Mouse (Mus musculus) neural tube, embryonic 15.5 days (tissue): Measurements from ENCODE around the gene 4932415D10Rik. TPM values are rescaled to one million over a fixed set of nuclear protein-coding genes. Genes with fewer than 3 reads are reported as not detected.

Experiments used
- ATAC-seq: fragments of 200-750 bp; cut with Nextera tagmentation; 2 replicates; pipeline ENCODE4 v1.8.0; 2017; ENCODE audit warnings: mild to moderate bottlenecking, moderate TSS enrichment, moderate library complexity; ENCODE audit not compliant: low FRiP score
- H3K27ac ChIP-seq: fragments of 300-500 bp; sonication (generic); replicated peaks from 2 replicates; pipeline ENCODE4 v1.5.1; 2015; ENCODE audit warnings: mild to moderate bottlenecking, inconsistent platforms
- H3K27me3 ChIP-seq: fragments of 300-500 bp; sonication (generic); replicated peaks from 2 replicates; pipeline ENCODE4 v1.6.1; 2015; ENCODE audit warnings: inconsistent platforms
- H3K36me3 ChIP-seq: fragments of 300-500 bp; sonication (generic); 2 replicates; pipeline ENCODE4 v1.6.1; 2015; ENCODE audit warnings: inconsistent platforms
- H3K4me1 ChIP-seq: fragments of 300-500 bp; sonication (generic); 2 replicates; pipeline ENCODE4 v1.6.1; 2015; ENCODE audit warnings: inconsistent platforms
- H3K4me2 ChIP-seq: fragments of 300-500 bp; sonication (generic); 2 replicates; pipeline ENCODE4 v1.6.1; 2015; ENCODE audit warnings: inconsistent platforms, mild to moderate bottlenecking, moderate library complexity
- H3K4me3 ChIP-seq: fragments of 300-500 bp; sonication (generic); replicated peaks from 2 replicates; pipeline ENCODE4 v1.5.1; 2015; ENCODE audit warnings: mild to moderate bottlenecking, inconsistent platforms
- H3K9ac ChIP-seq: fragments of 300-500 bp; sonication (generic); replicated peaks from 2 replicates; pipeline ENCODE4 v1.6.1; 2015; ENCODE audit warnings: mild to moderate bottlenecking, inconsistent platforms
- H3K9me3 ChIP-seq: fragments of 300-500 bp; sonication (generic); replicated peaks from 2 replicates; pipeline ENCODE4 v1.6.1; 2016; ENCODE audit warnings: inconsistent platforms
- WGBS: fragments of 180-500 bp; shearing (Covaris S2); methylation state at CpG from one replicate; pipeline ENCODE4 v1.1.7; 2015; ENCODE audit warnings: mixed read lengths; 5-methylcytosine and 5-hydroxymethylcytosine counted together
- polyA plus RNA-seq: library from polyadenylated mRNA; unstranded; fragments of >200 nt; fragmentation: Nextera tagmentation; extraction: Ambion mirVana; gene quantifications from 2 replicates; pipeline ENCODE4 v1.2.1, GENCODE M21; 2015

4932415D10Rik gene
- polyA plus RNA-seq = not detected in 2 replicates

- 94% methylated on average over 1 of the region's 1 CpGs for WGBS
- no peaks in the 10 kb centered on the region for H3K4me1 ChIP-seq
- H3K4me3 ChIP-seq = no peak within 1 kb of the TSS
- no peak within 1 kb of the TSS for H3K9ac ChIP-seq
- no peak within 1 kb of the TSS for H3K4me2 ChIP-seq
- H3K36me3 ChIP-seq = no peaks in the 10 kb centered on the region
- ATAC-seq = no peak
- no peaks in the 10 kb centered on the region for H3K9me3 ChIP-seq
- H3K27ac ChIP-seq = no peak within 1 kb of the TSS
- H3K27me3 ChIP-seq = no peaks in the 10 kb centered on the region
These were observed at the start of gene 4932415D10Rik for GRCm38 (mm10) chr10:82316482-82316881. TSS of gene 4932415D10Rik (minus strand) at chr10:82316582.

- no peak overlapping the region for H3K4me2 ChIP-seq
- H3K36me3 ChIP-seq = peaks cover 35% of the 10 kb centered on the region
- H3K27me3 ChIP-seq = no peaks in the 10 kb centered on the region
- no peak overlapping the region for H3K27ac ChIP-seq
- WGBS = 93% methylated on average over 9 of the region's 9 CpGs
- no peak overlapping the region for H3K4me3 ChIP-seq
- H3K4me1 ChIP-seq = no peaks in the 10 kb centered on the region
- no peak for ATAC-seq
- peaks cover 38% of the 10 kb centered on the region for H3K9me3 ChIP-seq
- H3K9ac ChIP-seq = no peak overlapping the region
These were observed 45.5 kb upstream of the 4932415D10Rik start for GRCm38 (mm10) chr10:82361911-82362310.

DNA sequence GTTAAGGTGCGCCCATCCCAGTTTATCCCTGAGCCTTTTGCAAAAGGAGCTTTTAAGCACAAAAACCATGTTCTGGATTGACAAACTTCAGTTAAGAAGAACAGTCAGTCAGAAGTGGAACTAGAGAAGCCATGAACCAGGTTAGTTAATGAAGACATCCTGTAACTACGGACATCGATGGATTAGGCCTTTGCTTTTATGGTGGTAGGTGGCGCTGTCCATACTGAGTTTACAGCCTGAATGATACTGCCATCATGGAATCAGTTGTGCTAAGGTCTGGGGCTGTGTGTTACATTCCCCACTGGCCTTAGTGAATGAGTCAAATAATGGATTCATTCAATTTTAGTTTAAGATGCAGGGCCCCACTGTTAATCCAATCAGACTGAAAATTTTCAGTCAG, 39.0 kb upstream of the 4932415D10Rik start:
- Histone ChIP-seq H3K4me1 (no peaks in the 10 kb centered on the region), H3K4me2 (peak overlapping the region; percentile 61; the same call in 1 of the 2 replicates), H3K9ac (no peak overlapping the region), H3K27ac (no peak overlapping the region), H3K36me3 (peaks cover 6% of the 10 kb centered on the region; the same call in 1 of the 2 replicates), H3K27me3 (peaks cover 5% of the 10 kb centered on the region; the same call in 1 of the 2 replicates), H3K4me3 (no peak overlapping the region), H3K9me3 (peaks cover 16% of the 10 kb centered on the region)
- ATAC-seq = no peak
- WGBS = 96% methylated on average over 4 of the region's 4 CpGs

GRCm38 (mm10) chr10:82354083-82355010, 38.0 kb upstream of the 4932415D10Rik start, which contains the start of gene Gm4924:
TSS of gene Gm4924 (plus strand) at chr10:82354255.
- peak; percentile 100 for ATAC-seq
- 5% methylated on average over 34 of the region's 34 CpGs for WGBS

GRCm38 (mm10) chr10:82329826-82330225, 13.4 kb upstream of the 4932415D10Rik start:
- Histone ChIP-seq H3K9ac (no peak overlapping the region), H3K36me3 (no peaks in the 10 kb centered on the region), H3K9me3 (no peaks in the 10 kb centered on the region), H3K4me3 (no peak overlapping the region), H3K27me3 (no peaks in the 10 kb centered on the region), H3K4me1 (no peaks in the 10 kb centered on the region), H3K27ac (no peak overlapping the region), H3K4me2 (no peak overlapping the region)
- 87% methylated on average over 5 of the region's 5 CpGs for WGBS
- ATAC-seq = no peak

More at GRCm38 (mm10) chr10:82354083-82355010, 38.0 kb upstream of the 4932415D10Rik start, which contains the start of gene Gm4924:
- H3K27me3 ChIP-seq = peaks cover 9% of the 10 kb centered on the region; the same call in 1 of the 2 replicates
- H3K4me2 ChIP-seq = peak within 1 kb of the TSS; percentile 61
- peaks cover 6% of the 10 kb centered on the region; the same call in 1 of the 2 replicates for H3K36me3 ChIP-seq
- no peaks in the 10 kb centered on the region for H3K4me1 ChIP-seq
- peak within 1 kb of the TSS; percentile 99 for H3K27ac ChIP-seq
- peaks cover 16% of the 10 kb centered on the region for H3K9me3 ChIP-seq
- H3K9ac ChIP-seq = peak within 1 kb of the TSS; percentile 88
- H3K4me3 ChIP-seq = peak within 1 kb of the TSS; percentile 77

DNA sequence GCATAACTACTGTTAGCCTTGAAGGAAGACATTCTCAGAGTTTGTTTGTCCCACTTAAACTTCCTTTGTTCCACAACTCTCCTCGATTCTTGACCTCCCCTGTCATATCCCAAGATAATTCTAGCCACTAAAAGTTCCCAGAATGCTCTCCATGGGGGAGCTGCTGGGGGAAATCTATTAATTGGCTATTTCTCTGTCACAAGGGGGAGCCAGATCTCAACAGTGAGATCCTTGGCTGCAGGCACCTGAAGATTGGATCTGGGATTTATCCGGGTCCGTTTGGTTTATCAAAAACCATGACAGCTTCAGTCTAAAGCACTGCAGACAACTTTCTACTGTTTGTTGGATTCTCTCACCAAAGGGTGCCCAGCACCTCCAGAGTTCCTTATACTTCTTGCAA, 3.8 kb upstream of the 4932415D10Rik start:
- H3K36me3 ChIP-seq = no peaks in the 10 kb centered on the region
- no peak for ATAC-seq
- WGBS = 65% methylated on average over 3 of the region's 3 CpGs

GRCm38 (mm10) chr10:82296440-82296839, 19.9 kb downstream of the 4932415D10Rik start:
- ATAC-seq = no peak
- H3K4me3 ChIP-seq = no peak overlapping the region
- no peaks in the 10 kb centered on the region for H3K27me3 ChIP-seq
- H3K4me2 ChIP-seq = no peak overlapping the region
- WGBS = 62% methylated on average over 2 of the region's 2 CpGs
- no peak overlapping the region for H3K27ac ChIP-seq
- no peaks in the 10 kb centered on the region for H3K4me1 ChIP-seq
- H3K9ac ChIP-seq = no peak overlapping the region
- no peaks in the 10 kb centered on the region; the same call in 1 of the 2 replicates for H3K9me3 ChIP-seq
- no peaks in the 10 kb centered on the region for H3K36me3 ChIP-seq

More for the DNA sequence above, 3.8 kb upstream of the 4932415D10Rik start:
- H3K9me3 ChIP-seq = no peaks in the 10 kb centered on the region
- H3K9ac ChIP-seq = no peak overlapping the region
- no peak overlapping the region for H3K27ac ChIP-seq
- no peak overlapping the region for H3K4me3 ChIP-seq
- no peak overlapping the region for H3K4me2 ChIP-seq
- no peaks in the 10 kb centered on the region for H3K4me1 ChIP-seq
- H3K27me3 ChIP-seq = no peaks in the 10 kb centered on the region

GRCm38 (mm10) chr10:82257331-82257730, 59.1 kb downstream of the 4932415D10Rik start:
- Histone ChIP-seq H3K4me2 (no peak overlapping the region), H3K36me3 (no peaks in the 10 kb centered on the region), H3K27ac (no peak overlapping the region), H3K4me3 (no peak overlapping the region), H3K27me3 (no peaks in the 10 kb centered on the region), H3K4me1 (no peaks in the 10 kb centered on the region), H3K9ac (no peak overlapping the region), H3K9me3 (no peaks in the 10 kb centered on the region)
- WGBS = 87% methylated on average over 2 of the region's 2 CpGs
- no peak for ATAC-seq

- H3K9ac ChIP-seq = no peak overlapping the region
- no peak for ATAC-seq
- 0 out of 2 replicates have a peak, but pooled peaks cover 3% of the 10 kb centered on the region for H3K27me3 ChIP-seq
- H3K9me3 ChIP-seq = no peaks in the 10 kb centered on the region
- no peak overlapping the region for H3K4me2 ChIP-seq
- H3K27ac ChIP-seq = no peak overlapping the region
- no peaks in the 10 kb centered on the region for H3K36me3 ChIP-seq
- peaks cover 10% of the 10 kb centered on the region for H3K4me1 ChIP-seq
- no peak overlapping the region for H3K4me3 ChIP-seq
These were observed 71.4 kb downstream of the 4932415D10Rik start for GRCm38 (mm10) chr10:82245021-82245420.

DNA sequence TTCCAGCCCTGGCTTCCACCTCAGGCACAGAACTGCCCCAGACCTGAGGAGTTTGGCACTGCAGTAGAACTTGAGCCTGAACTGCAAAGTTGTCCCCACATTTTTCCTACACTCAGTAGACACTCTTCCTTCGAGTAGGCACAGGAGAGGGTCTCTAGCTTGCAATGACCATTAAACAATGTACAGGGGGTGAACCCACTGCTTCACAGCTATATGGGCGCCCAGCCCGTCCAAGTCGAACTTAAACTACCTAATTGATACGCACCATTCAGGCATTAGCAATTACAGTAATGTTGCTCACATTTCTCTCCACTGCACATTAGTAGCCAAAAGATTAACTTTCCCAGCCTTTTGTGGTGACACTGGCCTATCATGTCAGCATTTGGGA, 75.0 kb downstream of the 4932415D10Rik start:
- peak overlapping the region; percentile 66 for H3K4me2 ChIP-seq
- ATAC-seq = no peak
- H3K4me3 ChIP-seq = peak overlapping the region; percentile 63
- 67% methylated on average over 5 of the region's 5 CpGs for WGBS
- H3K27me3 ChIP-seq = 0 out of 2 replicates have a peak, but pooled peaks cover 3% of the 10 kb centered on the region
- peak overlapping the region; percentile 89 for H3K27ac ChIP-seq
- peaks cover 12% of the 10 kb centered on the region for H3K36me3 ChIP-seq
- peaks cover 15% of the 10 kb centered on the region for H3K4me1 ChIP-seq
- H3K9me3 ChIP-seq = peaks cover 13% of the 10 kb centered on the region
- H3K9ac ChIP-seq = peak overlapping the region; percentile 87

DNA sequence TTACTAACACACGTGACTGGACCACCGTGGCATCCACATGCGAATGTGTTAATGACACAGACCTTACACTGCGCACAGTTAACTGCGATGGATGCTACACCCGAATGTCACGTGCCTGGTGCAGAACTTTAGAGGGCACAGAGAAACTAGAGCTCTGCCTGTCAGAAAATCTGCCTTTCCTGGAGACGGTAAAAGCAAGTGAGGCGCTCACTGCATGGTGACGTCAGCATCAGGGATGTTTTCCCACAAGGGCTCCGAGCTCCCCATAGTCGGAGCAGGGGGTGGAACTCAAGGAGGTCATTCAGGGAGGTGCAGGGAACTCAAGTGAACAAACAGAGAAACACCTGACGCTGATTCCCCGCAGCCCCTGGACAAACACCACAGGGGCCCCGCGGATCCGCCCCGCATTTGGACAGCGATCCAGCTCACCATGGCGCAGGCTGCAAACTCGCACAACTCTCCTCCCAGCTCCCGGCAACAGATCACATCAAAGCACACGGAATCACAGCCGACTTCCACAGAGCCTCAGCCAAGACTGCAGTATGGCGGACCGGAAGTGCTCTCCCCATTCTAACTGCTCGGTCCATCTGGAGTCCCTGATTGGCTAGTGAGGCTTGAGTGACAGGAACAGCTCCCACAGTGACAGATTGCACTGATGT, 75.5 kb downstream of the 4932415D10Rik start, which contains the start of gene Zfp938:
Zfp938 (minus strand) TSS at position 539 of the 659 bp plus-strand sequence.
- peak within 1 kb of the TSS; percentile 63 for H3K4me3 ChIP-seq
- ATAC-seq = peak; percentile 100
- 2% methylated on average over 27 of the region's 27 CpGs for WGBS
- peak within 1 kb of the TSS; percentile 89 for H3K27ac ChIP-seq
- peaks cover 19% of the 10 kb centered on the region for H3K9me3 ChIP-seq
- H3K4me1 ChIP-seq = peaks cover 15% of the 10 kb centered on the region
- 0 out of 2 replicates have a peak, but pooled peaks cover 3% of the 10 kb centered on the region for H3K27me3 ChIP-seq
- H3K9ac ChIP-seq = peak within 1 kb of the TSS; percentile 87
- H3K36me3 ChIP-seq = peaks cover 17% of the 10 kb centered on the region
- peak within 1 kb of the TSS; percentile 66 for H3K4me2 ChIP-seq
